Comparison of ENCODE assay signal across 21 mouse cellular contexts in genomic region chr8:118744991-118745390, GRCm38 (mm10).
A peak's percentile ranks its signal among the peaks of the same experiment; 100 is the strongest.
DNase-seq lines count a peak whose midpoint lies in the region; ATAC-seq and TF ChIP-seq lines count a peak whose summit lies in the region.
"Had no signal": no experiment of that assay in that cellular context is flagged by ENCODE, and none has a peak within 500 bp of the region (broad histone marks: within the 10 kb centered on the region; RNA-seq: fewer than 3 reads in every experiment).

No protein-coding gene starts in this region.

- no peak for DNase-seq in kidney, postnatal 0 days (ENCODE audit: low spot score)
- DNase-seq in kidney, adult 9 months, result no peak
- peak; percentile 30 for DNase-seq in ES-E14 (ENCODE audit: low read depth, low spot score)
- DNase-seq in retina, postnatal 1 day, result peak; percentile 27
- DNase-seq in embryo, embryonic 11 days, result no peak
- DNase-seq in cerebellum, adult 9-10 months, result no peak
- DNase-seq: adrenal gland, adult 2 months; cerebellum, postnatal 10 days; heart, postnatal 4 days; kidney, adult 18-20 months; kidney, postnatal 25 days; midbrain, embryonic 14.5 days; right cerebral cortex, postnatal 25 days; thymus, postnatal 25 days had no signal

- ATAC-seq in kidney, postnatal 0 days (replicated peaks; ENCODE audit: low FRiP score, low read depth), result no peak
- ATAC-seq: hindbrain, embryonic 16.5 days; lung, postnatal 0 days had no signal

- H3K9me3 ChIP-seq in kidney, postnatal 0 days (replicated peaks; ENCODE audit: low read length), result no peaks in the 10 kb centered on the region
- H3K9me3 ChIP-seq in ES-Bruce4 (replicated peaks; ENCODE audit: control insufficient read depth, insufficient read depth, low read length, poor library complexity, severe bottlenecking), result no peaks in the 10 kb centered on the region
- H3K9me3 ChIP-seq in ES-E14 (ENCODE audit: control insufficient read depth, insufficient read depth, low read depth, low read length), result no peaks in the 10 kb centered on the region
- H3K9me3 ChIP-seq: heart, embryonic 13.5 days; limb, embryonic 15.5 days; neural tube, embryonic 15.5 days had no signal

- in situ Hi-C loops in ES-E14 (cut with MboI; ENCODE audit: low sequenced_read_pairs in 2 of 2, unreplicated experiment in 2 of 2), result no loop called here

- no peaks in the 10 kb centered on the region for H3K36me3 ChIP-seq in kidney, postnatal 0 days (ENCODE audit: insufficient read depth, low read length)
- H3K36me3 ChIP-seq in ES-Bruce4 (ENCODE audit: control insufficient read depth, insufficient read depth, low read length, poor library complexity, severe bottlenecking) (no peaks in the 10 kb centered on the region), ES-E14 (ENCODE audit: control insufficient read depth, insufficient read depth, low read length, poor library complexity, severe bottlenecking) (no peaks in the 10 kb centered on the region)
- H3K36me3 ChIP-seq: heart, embryonic 13.5 days; limb, embryonic 15.5 days; liver, embryonic 15.5 days; neural tube, embryonic 15.5 days had no signal

- no peak for TF ChIP-seq POLR2A in ES-Bruce4 (IDR thresholded peaks at IDR 0.05; ENCODE audit: insufficient read depth, low read length)

- TF ChIP-seq EP300 in ES-Bruce4 (IDR thresholded peaks at IDR 0.05; ENCODE audit: insufficient read depth, low read depth, low read length), result no peak

- H3K4me2 ChIP-seq in kidney, postnatal 0 days (ENCODE audit: low read length), result no peak overlapping the region
- H3K4me2 ChIP-seq: heart, embryonic 13.5 days; limb, embryonic 15.5 days; liver, embryonic 15.5 days; neural tube, embryonic 15.5 days had no signal

- no peaks in the 10 kb centered on the region for H3K4me1 ChIP-seq in kidney, postnatal 0 days (replicated peaks; ENCODE audit: insufficient read depth, low read length)
- H3K4me1 ChIP-seq in ES-Bruce4 (ENCODE audit: control insufficient read depth, insufficient read depth, low read length) (no peaks in the 10 kb centered on the region), ES-E14 (ENCODE audit: control insufficient read depth in 2 of 2, insufficient read depth in 2 of 2, low read length in 2 of 2, poor library complexity in 1 of 2) (no peaks in the 10 kb centered on the region)
- H3K4me1 ChIP-seq: heart, embryonic 13.5 days; limb, embryonic 15.5 days; liver, embryonic 15.5 days; neural tube, embryonic 15.5 days had no signal

- 79% methylated on average over 13 of the region's 13 CpGs for WGBS in kidney, postnatal 0 days

- H3K9ac ChIP-seq in kidney, postnatal 0 days (ENCODE audit: low read depth, low read length), result no peak overlapping the region
- H3K9ac ChIP-seq in ES-Bruce4 (ENCODE audit: low read depth, poor library complexity, severe bottlenecking) (no peak overlapping the region), ES-E14 (ENCODE audit: insufficient read depth, low read depth, low read length, poor library complexity, severe bottlenecking) (no peak overlapping the region)
- H3K9ac ChIP-seq: heart, embryonic 13.5 days; limb, embryonic 15.5 days; liver, embryonic 15.5 days; neural tube, embryonic 15.5 days had no signal

- no peak overlapping the region for H3K4me3 ChIP-seq in kidney, postnatal 0 days (replicated peaks; ENCODE audit: low read depth, low read length)
- no peak overlapping the region for H3K4me3 ChIP-seq in ES-Bruce4 (ENCODE audit: low read depth, low read length)
- no peak overlapping the region for H3K4me3 ChIP-seq in ES-E14 (ENCODE audit: insufficient read depth in 1 of 2, low read depth in 1 of 2, low read length in 2 of 2, poor library complexity in 1 of 2, severe bottlenecking in 1 of 2)
- H3K4me3 ChIP-seq: heart, embryonic 13.5 days; limb, embryonic 15.5 days; liver, embryonic 15.5 days; neural tube, embryonic 15.5 days had no signal

- 0 out of 2 replicates have a peak, but pooled peaks have one; percentile 14 for TF ChIP-seq CTCF in kidney, postnatal 0 days (IDR thresholded peaks at IDR 0.05; ENCODE audit: low read depth)
- peak; percentile 51 for TF ChIP-seq CTCF in ES-Bruce4 (IDR thresholded peaks at IDR 0.05; ENCODE audit: low read depth, low read length)

- no peak overlapping the region for H3K27ac ChIP-seq in kidney, postnatal 0 days
- H3K27ac ChIP-seq in ES-Bruce4 (ENCODE audit: insufficient read depth, low read length) (no peak overlapping the region), ES-E14 (ENCODE audit: insufficient read depth, low read depth, low read length, poor library complexity, severe bottlenecking) (no peak overlapping the region)
- H3K27ac ChIP-seq: heart, embryonic 13.5 days; limb, embryonic 15.5 days; liver, embryonic 15.5 days; neural tube, embryonic 15.5 days had no signal

- H3K27me3 ChIP-seq in kidney, postnatal 0 days (ENCODE audit: insufficient read depth, low read length), result no peaks in the 10 kb centered on the region
- no peaks in the 10 kb centered on the region for H3K27me3 ChIP-seq in ES-Bruce4 (ENCODE audit: control insufficient read depth, insufficient read depth, low read length, poor library complexity, severe bottlenecking)
- H3K27me3 ChIP-seq: heart, embryonic 13.5 days; limb, embryonic 15.5 days; liver, embryonic 15.5 days; neural tube, embryonic 15.5 days had no signal

TF ChIP-seq in ES-E14, 5 proteins besides CTCF, POLR2A, EP300 and RAD21:
- no peak for TF ChIP-seq CHD2 (IDR thresholded peaks at IDR 0.05; ENCODE audit: low read depth, low read length)
- TF ChIP-seq ZC3H11A (IDR thresholded peaks at IDR 0.05; ENCODE audit: borderline replicate concordance, low read depth, low read length), result peak; percentile 61
- no peak for TF ChIP-seq MAFK (IDR thresholded peaks at IDR 0.05; ENCODE audit: insufficient read depth, low read depth, low read length)
- no peak for TF ChIP-seq HCFC1 (IDR thresholded peaks at IDR 0.05; ENCODE audit: borderline replicate concordance, insufficient read depth, low read length)

Comparison
In these comparisons a context has a peak if more than half of its experiments do, and no peak if none do; other contexts are left out.
1. DNase-seq: peak in ES-E14 (single experiment) and retina, postnatal 1 day (single experiment); none in kidney, postnatal 0 days (single experiment), kidney, adult 9 months (single experiment), embryo, embryonic 11 days (single experiment) and cerebellum, adult 9-10 months (single experiment).